ENCODE assay signal across 10 mouse cellular contexts in the genomic region with DNA sequence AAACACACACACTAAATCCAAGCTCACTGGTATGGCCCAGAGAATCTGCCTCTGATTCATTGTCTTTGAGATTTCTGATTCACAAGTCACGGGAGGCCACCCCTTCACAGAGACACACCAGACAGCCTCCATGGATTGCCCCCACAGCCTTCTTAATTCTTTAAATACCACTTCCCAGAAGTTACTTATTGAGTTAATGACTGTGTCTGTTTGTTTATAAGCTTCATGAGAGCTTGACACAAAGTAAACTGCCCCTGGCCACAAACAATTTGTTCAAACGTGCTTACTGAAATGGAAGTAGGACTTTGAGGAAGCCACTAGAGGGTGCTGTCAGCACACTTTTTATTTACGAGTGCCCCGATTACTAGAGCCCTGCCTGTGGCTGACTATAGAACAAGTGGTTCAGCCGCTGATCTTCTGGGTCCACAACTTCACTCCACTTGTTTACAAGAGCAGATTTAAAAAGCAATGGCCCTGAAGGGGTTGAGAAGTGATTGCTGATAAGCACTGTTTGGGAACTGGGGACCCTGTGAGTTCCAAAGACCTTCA.
A peak's percentile ranks its signal among the peaks of the same experiment; 100 is the strongest.
DNase-seq lines count a peak whose midpoint lies in the region; ATAC-seq lines count a peak whose summit lies in the region.
"Had no signal": no experiment of that assay in that cellular context is flagged by ENCODE, and none has a peak within 500 bp of the region (broad histone marks: within the 10 kb centered on the region; RNA-seq: fewer than 3 reads in every experiment).

No protein-coding gene starts in this region.

- H3K9me3 ChIP-seq in intestine, embryonic 16.5 days (ENCODE audit: control insufficient read depth, low read length), result no peaks in the 10 kb centered on the region
- no peaks in the 10 kb centered on the region for H3K9me3 ChIP-seq in midbrain, embryonic 15.5 days
- H3K9me3 ChIP-seq: G1E had no signal

- H3K4me3 ChIP-seq in intestine, embryonic 16.5 days (ENCODE audit: low read length), result no peak overlapping the region
- H3K4me3 ChIP-seq in midbrain, embryonic 15.5 days, result no peak overlapping the region

- no peak overlapping the region for H3K4me2 ChIP-seq in intestine, embryonic 16.5 days (ENCODE audit: low read depth, low read length)
- no peak overlapping the region for H3K4me2 ChIP-seq in midbrain, embryonic 15.5 days

- DNase-seq in heart, adult 18-20 months, result peak; percentile 69 to 86
- DNase-seq in heart, postnatal 25 days (ENCODE audit: low spot score), result no peak
- DNase-seq in cerebellum, adult 18-20 months, result peak; percentile 68 to 79
- DNase-seq in forelimb bud, embryonic 11.5 days (ENCODE audit: low read depth, low spot score), result peak; percentile 89
- peak; percentile 66 to 82 for DNase-seq in left cerebral cortex, postnatal 25 days (ENCODE audit: low spot score in 2 of 2)
- peak; percentile 19 to 67 for DNase-seq in spleen, postnatal 10 days (ENCODE audit: low spot score in 2 of 2)

- ATAC-seq in intestine, embryonic 16.5 days, result peak; percentile 76
- peak; percentile 82 for ATAC-seq in midbrain, embryonic 15.5 days (replicated peaks)

- no peak overlapping the region for H3K27ac ChIP-seq in intestine, embryonic 16.5 days (ENCODE audit: low read length)
- no peak overlapping the region for H3K27ac ChIP-seq in midbrain, embryonic 15.5 days
- H3K27ac ChIP-seq: macrophage had no signal

- WGBS in intestine, embryonic 16.5 days, result 11% methylated on average over 5 of the region's 5 CpGs
- WGBS in midbrain, embryonic 15.5 days, result 10% methylated on average over 5 of the region's 5 CpGs

- no peaks in the 10 kb centered on the region for H3K27me3 ChIP-seq in intestine, embryonic 16.5 days (replicated peaks; ENCODE audit: control insufficient read depth, insufficient read depth, low read length)
- H3K27me3 ChIP-seq in midbrain, embryonic 15.5 days (replicated peaks), result no peaks in the 10 kb centered on the region; the same call in 1 of the 2 replicates

- H3K9ac ChIP-seq in intestine, embryonic 16.5 days (ENCODE audit: low read depth, low read length), result no peak overlapping the region
- no peak overlapping the region for H3K9ac ChIP-seq in midbrain, embryonic 15.5 days

- intact Hi-C loops in heart, postnatal 25 days (cut with DNase I), result loop anchor here (1.0 to 5.0 kb wide), 5 partner anchors 40 to 975 kb away; no protein-coding TSS in a partner anchor
- intact Hi-C loops in left cerebral cortex, postnatal 25 days (cut with DNase I), result loop anchor here (1.0 to 5.0 kb wide), 2 partner anchors 78 to 825 kb away; no protein-coding TSS in a partner anchor

- no peaks in the 10 kb centered on the region for H3K4me1 ChIP-seq in intestine, embryonic 16.5 days (ENCODE audit: control insufficient read depth, insufficient read depth, low read length)
- H3K4me1 ChIP-seq in midbrain, embryonic 15.5 days, result no peaks in the 10 kb centered on the region

- no peaks in the 10 kb centered on the region for H3K36me3 ChIP-seq in intestine, embryonic 16.5 days (ENCODE audit: control insufficient read depth, insufficient read depth, low read length)
- no peaks in the 10 kb centered on the region for H3K36me3 ChIP-seq in midbrain, embryonic 15.5 days (replicated peaks)
- H3K36me3 ChIP-seq: G1E had no signal
